Mouse (Mus musculus): ENCODE results near the gene Nf1.
"Not testable (repeated sequence)": the region's sequence is repeated elsewhere in the genome, so short reads cannot be mapped to it uniquely, and the experiment has no call there.

Nf1 gene

DNA sequence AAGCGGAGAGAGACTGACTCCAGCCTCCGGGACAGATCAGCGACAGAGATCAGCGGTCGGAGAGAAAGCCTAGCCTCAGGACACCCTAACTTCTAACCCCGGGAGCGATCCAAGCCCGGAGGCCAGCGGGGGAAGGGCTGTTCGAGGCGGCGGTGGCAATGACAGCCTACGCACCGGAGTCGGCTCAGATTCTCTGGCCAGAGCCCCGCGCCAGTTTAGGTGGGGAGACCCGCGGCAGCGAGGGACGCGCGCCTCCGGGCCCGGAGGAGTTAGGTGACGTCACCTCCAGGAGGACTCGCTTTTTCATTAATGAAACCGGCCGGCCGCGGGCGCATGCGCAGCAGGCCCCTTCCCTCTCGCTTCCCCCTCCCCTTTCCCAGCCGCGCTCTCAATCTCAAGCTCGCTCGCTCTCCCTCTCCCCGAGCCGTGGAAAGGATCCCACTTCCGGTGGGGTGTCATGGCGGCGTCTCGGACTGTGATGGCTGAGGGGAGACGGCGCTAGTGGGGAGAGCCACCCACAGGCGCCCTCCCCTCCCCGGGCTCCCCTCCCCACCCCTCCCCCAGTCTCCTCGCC lies at the start of gene Nf1:
TSS of gene Nf1 (plus strand) at position 460 of the 574 bp plus-strand sequence.
- peak; percentile 97 for DNase-seq

GRCm38 (mm10) chr11:79290473-79290872 lies 49.0 kb upstream of the Nf1 start:
- peak; percentile 27 for DNase-seq

DNA sequence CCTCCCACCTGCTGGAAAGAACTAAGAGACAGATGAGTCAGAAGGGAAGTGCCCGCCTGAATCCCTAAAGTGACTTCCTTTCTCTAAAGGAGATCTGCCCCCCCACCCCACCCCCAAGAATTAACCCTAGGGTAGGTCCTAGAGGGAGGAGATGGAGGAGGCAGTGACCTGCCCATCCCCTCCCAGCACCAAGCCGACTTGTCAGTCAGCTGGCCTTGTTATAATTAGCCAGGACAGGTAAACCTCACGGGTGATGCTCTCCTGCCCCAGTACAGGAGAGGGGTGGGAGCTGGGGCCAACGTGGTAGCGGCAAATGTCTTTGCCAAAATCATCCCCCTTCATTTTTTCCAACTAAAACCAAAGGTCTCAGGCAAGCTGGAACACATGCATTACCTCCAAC lies 47.8 kb upstream of the Nf1 start:
- no peak for DNase-seq

GRCm38 (mm10) chr11:79292130-79292529 lies 47.4 kb upstream of the Nf1 start:
- DNase-seq = no peak

DNA sequence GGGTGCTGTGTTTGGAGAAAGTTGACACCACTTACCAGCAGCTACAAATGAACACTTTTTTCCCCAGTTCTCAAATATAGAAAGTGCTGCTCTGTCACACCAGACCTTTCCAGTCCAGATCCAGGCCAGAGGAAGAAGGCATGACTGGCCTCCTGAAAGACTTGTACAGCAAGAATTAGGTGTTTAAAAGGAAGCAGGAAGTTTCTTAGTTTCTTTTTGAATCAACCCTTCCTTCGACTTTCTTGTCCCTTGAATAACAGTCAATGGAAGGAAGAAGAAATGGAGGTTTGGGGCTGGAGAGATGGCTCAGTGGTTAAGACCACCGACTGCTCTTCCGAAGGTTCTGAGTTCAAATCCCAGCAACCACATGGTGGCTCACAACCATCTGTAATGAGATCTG lies 46.5 kb upstream of the Nf1 start:
- no peak for DNase-seq

DNA sequence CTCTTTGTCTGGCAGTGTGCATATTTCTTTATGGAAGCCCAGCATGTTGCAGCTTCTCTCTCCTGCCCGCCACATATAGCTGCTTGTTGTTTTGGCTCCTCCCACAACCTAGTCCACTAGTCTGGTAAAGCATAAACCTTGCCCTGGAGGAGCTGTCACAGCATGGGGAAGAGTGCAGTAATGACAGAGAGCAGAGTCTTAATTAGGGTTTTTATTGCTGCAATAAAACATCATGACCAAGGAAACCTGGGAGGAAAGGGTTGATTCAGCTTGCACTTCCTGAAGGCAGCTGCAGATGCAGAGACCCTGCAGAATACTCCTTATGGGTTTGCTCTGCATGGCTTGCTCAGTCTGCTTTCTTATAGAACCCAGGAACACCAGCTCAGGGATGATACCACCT lies 45.5 kb upstream of the Nf1 start:
- no peak for DNase-seq

- peak; percentile 66 for DNase-seq
These were observed 43.3 kb upstream of the Nf1 start for GRCm38 (mm10) chr11:79296167-79296566.

- DNase-seq = no peak
These were observed 42.5 kb upstream of the Nf1 start, which contains the start of gene Gm9964 for GRCm38 (mm10) chr11:79296856-79297491. TSS of gene Gm9964 (minus strand) at chr11:79296906.

DNA sequence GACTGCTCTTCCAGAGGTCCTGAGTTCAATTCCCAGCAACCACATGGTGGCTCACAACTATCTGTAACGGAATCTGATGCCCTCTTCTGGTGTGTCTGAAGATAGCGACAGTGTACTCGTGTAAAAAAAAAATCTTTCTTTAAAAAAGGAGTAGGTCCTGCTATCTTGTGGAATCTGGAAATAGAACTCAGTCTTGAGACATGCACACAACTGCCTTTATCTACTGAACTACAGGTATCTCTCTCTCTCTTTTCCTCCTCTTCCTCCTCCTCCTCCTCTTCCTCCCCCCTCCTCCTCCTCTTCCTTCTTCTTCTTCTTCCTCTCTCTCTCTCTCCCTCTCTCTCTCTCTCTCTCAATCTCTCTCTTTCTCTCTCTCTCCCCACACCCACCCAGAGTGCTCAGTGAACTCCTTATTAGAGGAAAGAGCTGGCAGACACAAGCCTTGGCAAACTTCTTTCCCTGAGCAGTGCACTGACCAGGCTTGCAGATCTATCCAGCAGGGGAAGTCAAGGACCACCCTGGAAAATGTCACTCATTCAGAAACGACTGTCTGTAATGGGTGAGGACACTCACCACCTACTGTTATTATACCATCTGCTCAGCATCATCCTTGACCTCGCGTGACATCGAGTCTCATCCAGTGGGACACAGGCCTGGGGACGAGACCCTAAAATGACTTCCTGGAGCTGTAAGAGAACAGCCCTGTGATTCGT lies 39.6 kb upstream of the Nf1 start:
- DNase-seq = no peak

DNA sequence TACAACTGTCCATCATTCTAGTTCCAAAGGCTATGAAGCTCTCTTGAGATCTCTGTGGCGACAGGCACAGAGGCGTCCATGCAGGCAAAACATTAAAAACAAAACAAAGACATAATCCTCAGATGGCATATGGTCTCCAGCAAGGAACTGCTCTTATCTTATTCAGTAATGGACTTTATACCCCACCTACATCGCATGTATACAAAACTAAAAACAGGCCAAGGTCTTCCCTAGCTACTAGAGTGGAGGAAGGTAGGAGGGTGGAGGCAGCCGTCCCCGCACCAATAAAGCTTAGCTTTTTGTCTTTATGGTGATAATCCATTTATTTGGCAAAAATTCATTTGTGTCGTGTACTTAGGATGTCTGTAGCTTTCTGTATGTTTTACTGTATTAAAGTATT lies 36.4 kb upstream of the Nf1 start:
- DNase-seq = no peak

DNA sequence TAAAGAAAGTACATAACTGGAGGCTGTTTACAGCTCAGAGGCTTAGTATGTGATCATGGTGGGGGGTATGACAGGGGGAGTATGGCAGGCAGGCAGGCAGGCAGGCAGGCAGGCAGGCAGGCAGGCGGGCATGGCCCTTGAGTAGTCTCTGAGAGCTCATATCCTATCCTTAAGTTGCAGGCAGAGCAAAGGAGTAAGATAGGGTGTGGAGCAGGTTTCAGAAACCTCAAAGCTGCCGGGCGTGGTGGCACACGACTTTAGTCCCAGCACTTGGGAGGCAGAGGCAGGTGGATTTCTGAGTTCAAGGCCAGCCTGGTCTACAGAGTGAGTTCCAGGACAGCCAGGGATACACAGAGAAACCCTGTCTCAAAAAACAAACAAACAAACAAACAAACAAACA lies 35.2 kb upstream of the Nf1 start:
- not testable (repeated sequence) for DNase-seq

DNA sequence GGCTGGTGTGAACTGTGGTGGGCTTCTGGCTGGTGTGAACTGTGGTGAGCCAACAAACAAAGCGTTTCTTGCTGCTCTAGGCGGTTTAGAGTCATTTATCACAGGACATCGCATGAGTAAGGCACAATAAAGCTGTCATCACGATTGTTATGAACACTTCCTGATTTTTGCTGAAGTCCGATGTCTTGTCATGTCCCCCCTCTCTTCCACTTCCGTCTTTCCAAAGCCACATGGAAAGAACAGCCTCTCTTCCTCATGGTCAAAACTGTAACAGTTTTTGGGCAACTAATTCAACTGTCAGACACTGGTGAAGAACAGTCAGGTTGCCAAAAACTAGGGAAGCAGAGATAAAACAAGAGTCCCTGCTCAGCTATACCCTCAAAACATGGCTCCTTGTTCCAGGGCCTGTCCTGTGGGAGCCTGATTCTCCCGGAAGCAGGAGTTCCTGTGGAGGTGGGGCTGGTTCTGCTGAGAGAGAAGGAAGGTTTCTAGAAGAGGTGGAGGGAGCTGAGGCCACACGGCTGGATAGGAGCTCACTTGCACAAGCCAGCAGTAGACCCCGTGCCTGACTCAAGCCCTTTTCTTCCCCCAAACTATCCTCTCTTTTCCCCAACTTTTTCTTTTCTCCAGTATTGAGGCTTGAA lies 33.7 kb upstream of the Nf1 start:
- DNase-seq = no peak

DNA sequence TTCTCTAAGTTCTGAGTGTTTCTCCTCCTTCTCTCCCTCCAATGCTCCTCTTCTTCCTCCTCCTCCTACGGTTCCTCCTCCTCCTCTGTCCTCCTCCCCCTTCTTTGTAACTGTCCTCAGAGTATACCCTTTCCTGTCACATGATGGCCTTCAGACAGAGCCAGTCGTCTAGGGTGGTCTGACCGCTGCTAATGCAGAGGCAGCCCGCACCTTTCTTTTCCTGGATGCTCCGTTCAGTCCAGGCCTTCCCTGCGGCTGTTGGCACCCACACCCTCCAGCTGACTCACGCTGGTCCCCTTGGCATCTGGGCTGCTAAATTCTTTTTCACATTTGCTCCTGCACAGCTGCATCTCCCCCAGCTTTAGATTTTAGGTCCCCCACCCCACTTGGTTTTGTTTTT lies 33.0 kb upstream of the Nf1 start:
- no peak for DNase-seq

DNA sequence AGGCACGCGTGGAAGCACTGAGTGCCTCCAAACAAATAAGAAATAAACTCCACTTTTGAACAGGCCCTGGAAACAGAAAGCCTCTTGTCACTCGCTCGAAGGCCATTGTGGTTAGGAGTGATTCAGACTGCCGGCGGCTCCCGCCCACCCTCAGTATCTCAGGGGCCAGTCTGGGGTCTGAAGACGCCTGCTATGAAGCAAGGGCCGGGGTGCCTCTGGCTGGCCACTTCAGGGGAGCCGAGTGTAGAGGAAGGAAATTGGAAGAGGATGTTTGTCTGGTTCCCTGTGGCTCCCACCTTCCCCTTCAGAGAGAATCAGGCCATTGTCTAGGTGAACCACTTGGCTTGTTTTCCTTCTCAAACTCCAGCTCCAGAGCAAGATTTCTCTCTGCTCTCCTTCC lies 32.5 kb upstream of the Nf1 start:
- DNase-seq = no peak

GRCm38 (mm10) chr11:79307560-79308200 lies 31.8 kb upstream of the Nf1 start:
- DNase-seq = no peak

DNA sequence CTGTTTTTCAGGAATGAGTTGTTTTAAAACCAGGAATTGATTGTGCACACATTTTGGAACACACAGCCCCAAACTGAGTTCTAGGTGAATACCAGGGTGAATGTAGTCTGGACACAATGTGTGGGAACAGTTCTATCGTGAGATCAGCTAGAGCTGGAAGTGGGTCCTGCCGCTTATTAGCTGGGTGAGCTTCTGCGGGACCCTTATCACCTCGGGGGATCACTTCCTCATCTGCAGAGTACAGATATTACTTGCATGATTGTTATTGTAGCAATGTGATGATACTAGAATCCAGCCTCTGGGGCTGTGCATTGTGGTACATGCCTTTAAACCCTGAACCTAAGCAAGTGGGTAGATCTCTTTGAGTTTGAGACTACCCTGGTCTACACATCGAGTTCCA lies 29.0 kb upstream of the Nf1 start:
- DNase-seq = no peak

GRCm38 (mm10) chr11:79316807-79317345 lies 22.6 kb upstream of the Nf1 start:
- DNase-seq = no peak

GRCm38 (mm10) chr11:79319807-79320206 lies 19.7 kb upstream of the Nf1 start:
- DNase-seq = no peak

- DNase-seq = no peak
These were observed 15.4 kb upstream of the Nf1 start for GRCm38 (mm10) chr11:79323985-79324685.

DNA sequence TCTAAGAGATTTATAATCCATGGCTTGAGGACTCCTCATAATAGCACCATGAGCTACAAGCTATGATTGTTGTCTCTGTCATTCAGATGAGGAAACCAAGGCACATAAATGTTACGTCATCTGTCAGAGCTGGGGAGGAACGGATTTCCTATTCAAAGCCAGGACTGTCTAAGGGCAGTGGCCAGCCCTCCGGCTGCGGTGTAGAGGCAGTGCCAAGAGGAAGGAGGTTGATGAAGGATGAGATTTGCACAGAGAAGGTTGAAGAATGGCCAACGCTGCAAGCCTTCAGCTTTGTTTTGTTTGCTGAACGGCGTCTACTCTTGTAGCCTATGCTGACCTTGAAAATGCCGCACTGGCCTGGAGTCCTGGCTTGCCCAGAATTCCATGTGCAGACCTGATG lies 13.8 kb upstream of the Nf1 start:
- no peak for DNase-seq

DNA sequence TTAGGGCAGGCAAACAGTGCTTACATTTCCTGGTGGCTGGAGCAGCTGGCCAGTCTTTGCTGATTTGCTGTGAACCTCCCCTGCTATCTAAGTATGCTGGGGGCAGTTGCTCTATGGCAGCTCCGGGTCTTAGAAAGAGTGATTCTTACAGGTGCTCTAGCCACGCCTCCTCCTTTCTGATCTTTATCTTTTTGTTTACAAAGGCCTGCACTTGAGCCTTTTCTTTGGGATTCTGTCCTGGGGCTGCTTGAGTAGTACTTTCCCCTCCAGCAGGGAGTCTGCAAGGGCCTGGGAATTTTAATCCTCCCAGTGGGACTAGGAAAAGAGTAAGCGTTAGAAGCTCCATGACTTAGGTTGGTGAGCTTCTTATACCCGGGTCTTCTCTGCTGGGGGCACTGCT lies 12.4 kb upstream of the Nf1 start:
- DNase-seq = no peak

GRCm38 (mm10) chr11:79328060-79328459 lies 11.4 kb upstream of the Nf1 start:
- DNase-seq = no peak
